Mouse (Mus musculus): ENCODE data around the gene Ccdc88c. TPM values are rescaled to one million over a fixed set of nuclear protein-coding genes. Genes with fewer than 3 reads are reported as not detected.

Ccdc88c gene
- total RNA-seq, 1 experiment from 2014 or later: 81.7 TPM

DNA sequence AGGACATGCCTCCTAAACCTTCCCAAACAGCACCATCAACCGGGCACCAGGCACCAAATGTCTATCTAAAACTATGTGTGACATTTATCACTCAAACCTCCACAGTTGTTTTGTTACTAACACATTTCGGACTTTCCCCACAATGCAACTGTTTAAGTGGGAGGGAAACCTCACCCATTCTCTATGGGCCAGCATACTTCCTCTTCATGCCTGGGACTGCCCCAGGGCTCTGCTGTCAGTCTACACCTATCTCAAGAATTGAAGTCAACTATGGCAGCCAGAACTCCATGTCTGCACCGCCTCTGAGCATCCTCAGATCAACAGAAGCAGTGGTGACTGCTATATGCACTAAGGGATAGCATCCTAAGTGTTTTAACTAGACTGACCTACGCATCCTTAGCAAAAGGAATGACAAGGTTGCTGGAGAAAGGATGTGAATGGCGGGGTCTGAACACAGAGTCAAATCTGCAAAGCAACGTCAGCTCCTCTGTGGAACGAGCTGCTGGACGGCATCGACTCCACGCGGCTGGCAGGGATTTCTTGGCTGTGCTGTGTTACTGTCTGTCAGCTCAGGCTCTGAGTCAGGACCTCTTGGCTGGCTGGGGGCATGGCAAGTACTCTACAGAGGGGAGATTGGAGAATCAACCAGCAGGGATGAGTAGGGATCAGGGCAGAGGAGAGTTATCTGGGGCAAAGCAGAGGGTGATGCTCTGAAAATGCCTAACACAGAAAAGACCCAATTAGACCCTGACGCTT, 23.0 kb downstream of the Ccdc88c start:
- peak; percentile 49 to 79; a peak in 3 of 4 replicates for ATAC-seq (replicated peaks in 1 of 2; ENCODE audit: insufficient read depth in 1 of 2, low FRiP score in 2 of 2, low TSS enrichment in 1 of 2, low read depth in 1 of 2, poor library complexity in 2 of 2, severe bottlenecking in 2 of 2)

DNA sequence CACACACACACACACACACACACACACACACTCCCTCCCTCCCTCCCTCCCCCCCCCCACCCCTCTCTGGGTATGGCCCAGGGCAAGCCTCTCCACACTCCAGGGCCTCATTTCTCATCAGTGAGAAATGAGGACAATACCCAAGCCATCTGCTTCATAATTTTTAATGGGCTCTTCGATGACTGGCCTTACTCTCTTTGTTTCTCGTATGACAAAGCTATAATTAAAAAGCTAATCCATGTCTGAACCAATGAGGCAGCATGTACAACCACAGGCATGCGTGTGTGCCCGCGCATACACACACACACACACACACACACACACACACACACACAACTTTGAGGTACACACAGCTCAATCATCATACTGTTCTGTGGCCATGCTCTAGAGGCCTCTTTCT, 23.9 kb downstream of the Ccdc88c start:
- ATAC-seq (replicated peaks in 1 of 2; ENCODE audit: insufficient read depth in 1 of 2, low FRiP score in 2 of 2, low TSS enrichment in 1 of 2, low read depth in 1 of 2, poor library complexity in 2 of 2, severe bottlenecking in 2 of 2): no peak

DNA sequence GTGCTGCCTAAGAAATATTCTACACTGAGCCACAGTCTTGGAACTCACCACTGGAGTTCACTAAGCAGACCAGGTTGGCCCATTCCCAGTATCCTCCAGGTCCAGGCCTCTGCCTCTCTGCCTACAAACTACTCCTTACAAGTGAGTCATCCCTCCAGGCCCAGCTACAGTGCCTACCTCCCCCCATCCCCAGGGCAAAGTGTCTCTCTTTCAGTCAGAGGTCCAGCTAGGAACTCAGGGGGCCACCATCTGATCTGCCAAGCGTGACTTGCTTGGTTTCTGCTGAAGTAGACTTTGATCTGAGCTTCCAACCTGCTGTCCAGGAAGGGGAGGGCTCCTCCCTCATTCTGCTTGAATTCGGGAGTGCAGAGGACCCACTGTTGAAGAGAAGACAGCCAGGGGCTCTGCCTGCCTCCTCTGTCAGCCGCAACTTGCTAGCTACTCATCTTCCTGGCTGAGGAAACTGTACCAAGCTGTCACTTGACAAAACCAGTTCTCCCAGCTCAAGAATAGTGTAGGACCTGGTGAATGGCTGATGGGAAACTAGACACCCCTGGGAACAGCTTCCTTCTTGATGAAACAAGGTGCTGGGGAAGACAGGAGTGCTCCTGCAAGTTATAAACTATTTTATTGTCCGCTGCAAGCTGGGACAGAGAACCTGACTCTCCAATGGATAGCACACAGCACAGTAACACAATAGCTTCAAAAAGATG, 25.9 kb downstream of the Ccdc88c start:
- ATAC-seq (replicated peaks in 1 of 2; ENCODE audit: insufficient read depth in 1 of 2, low FRiP score in 2 of 2, low TSS enrichment in 1 of 2, low read depth in 1 of 2, poor library complexity in 2 of 2, severe bottlenecking in 2 of 2): no peak

DNA sequence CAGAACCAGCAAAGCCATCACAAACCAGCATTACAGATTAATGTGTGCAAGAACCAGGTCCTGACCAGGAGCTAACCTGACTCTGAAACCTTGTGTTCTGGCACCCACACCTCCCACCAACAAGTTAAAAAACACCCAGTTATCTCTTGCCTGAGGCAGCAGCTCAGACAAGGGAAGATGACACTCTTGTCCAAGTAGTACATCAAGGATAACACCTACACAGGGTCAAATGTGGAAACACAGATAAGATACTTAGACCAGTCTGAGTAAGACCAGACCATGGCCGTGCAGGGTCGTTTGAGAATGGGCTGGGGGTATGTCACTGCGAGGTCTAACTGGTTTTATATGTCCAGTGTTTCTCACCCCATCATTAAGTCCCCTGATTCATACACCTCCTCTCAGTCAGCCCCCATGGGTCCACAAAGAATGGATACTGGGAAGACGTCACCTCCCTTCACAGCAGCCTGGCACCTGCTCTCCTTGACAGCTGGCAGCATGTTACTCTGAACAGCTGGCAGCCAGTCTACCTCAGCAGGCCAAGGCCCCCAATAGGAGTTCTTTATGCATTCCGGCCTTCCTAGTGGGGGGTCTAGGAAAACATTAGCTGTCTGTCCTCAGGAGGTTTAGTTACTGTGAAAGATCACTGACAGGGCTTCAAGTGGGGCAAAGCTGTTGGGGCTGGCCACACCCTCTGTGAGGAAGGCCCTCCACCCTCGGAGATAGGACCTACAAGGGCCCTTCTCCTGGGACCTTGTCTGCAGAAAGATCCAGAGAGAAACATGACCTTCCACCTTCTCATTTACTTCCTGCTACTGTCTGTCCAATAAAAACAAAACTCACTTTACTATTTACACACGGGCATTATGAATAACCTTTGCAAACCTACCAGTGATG, 29.5 kb downstream of the Ccdc88c start:
- ATAC-seq (replicated peaks in 1 of 2; ENCODE audit: insufficient read depth in 1 of 2, low FRiP score in 2 of 2, low TSS enrichment in 1 of 2, low read depth in 1 of 2, poor library complexity in 2 of 2, severe bottlenecking in 2 of 2): no peak

DNA sequence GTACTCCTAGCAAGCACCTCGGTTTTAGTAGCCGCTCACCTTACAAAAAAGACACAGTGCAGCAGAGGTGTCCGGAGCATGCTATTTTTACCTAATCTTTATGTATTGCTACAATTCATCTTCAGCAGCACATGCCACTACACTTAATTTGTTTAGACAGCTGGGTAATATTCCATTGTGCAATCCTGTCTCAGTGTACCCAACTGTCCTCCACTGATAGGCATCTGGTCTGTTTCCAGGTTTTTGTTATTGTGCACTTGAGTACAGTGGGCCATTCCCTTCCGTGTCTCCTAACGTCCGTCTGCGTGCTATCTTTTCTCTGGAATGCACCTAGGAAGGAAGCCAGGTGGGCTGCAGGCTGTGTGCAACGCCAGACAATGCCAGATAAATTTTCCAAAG, 30.3 kb downstream of the Ccdc88c start:
- ATAC-seq (replicated peaks in 1 of 2; ENCODE audit: insufficient read depth in 1 of 2, low FRiP score in 2 of 2, low TSS enrichment in 1 of 2, low read depth in 1 of 2, poor library complexity in 2 of 2, severe bottlenecking in 2 of 2): no peak

DNA sequence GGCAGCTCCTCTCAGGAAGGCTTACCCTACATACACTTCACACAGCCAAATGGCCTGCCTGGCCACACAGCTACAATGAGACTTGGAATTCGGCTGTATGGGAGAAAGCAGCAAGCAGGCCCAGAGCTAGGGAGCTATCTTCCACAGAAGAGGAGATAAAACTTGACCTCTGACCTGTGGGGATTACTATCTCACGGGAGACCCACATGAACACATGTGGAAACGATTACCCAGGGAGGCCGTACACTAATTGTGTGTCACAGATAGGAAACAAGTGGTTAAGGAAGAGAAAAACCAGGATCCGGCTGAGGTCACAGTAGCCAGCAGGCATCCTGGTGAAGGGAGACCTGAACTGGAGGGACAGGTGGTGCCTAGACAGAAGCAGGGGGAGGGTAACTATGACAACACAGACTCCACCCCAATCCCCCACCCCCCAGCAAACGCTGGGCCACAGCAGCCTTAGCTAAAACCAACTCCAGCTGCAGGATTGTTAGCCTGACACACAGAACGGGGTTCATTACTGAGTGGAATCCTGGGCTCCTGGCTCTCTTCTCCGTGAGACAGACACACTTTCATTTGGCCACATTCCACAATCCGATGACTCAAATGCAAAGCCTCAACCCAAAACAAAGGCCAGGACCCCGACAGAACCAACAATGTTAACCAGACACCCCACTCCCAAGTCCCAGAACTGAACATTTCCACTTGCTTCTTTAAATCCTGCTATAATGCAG, 30.9 kb downstream of the Ccdc88c start:
- ATAC-seq (replicated peaks in 1 of 2; ENCODE audit: insufficient read depth in 1 of 2, low FRiP score in 2 of 2, low TSS enrichment in 1 of 2, low read depth in 1 of 2, poor library complexity in 2 of 2, severe bottlenecking in 2 of 2): no peak

DNA sequence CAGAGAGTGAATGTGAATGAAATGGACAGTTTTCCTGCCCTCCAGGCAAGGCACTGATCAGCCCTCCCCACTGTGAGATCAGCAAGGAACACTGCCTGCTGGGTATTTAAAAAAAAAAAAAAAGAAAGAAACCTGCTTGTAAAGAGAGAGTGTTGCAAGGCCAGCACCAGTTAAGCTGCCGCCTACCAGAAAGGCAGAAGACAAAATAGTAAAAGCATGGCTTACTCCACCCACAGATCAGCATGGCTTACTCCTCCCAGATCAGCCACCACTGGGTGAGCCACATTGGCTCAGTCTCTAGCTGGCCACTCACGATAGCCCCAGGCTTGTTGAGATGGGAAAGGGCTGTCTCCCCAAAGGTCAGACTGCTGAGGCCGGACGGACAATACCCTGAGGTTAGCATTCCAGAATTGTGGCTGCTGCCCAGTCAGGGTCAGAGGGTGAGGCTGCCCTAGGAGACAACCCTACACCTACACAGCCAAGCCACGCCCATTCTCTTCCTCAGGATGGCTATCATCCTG, 32.4 kb downstream of the Ccdc88c start:
- ATAC-seq (replicated peaks in 1 of 2; ENCODE audit: insufficient read depth in 1 of 2, low FRiP score in 2 of 2, low TSS enrichment in 1 of 2, low read depth in 1 of 2, poor library complexity in 2 of 2, severe bottlenecking in 2 of 2): no peak

DNA sequence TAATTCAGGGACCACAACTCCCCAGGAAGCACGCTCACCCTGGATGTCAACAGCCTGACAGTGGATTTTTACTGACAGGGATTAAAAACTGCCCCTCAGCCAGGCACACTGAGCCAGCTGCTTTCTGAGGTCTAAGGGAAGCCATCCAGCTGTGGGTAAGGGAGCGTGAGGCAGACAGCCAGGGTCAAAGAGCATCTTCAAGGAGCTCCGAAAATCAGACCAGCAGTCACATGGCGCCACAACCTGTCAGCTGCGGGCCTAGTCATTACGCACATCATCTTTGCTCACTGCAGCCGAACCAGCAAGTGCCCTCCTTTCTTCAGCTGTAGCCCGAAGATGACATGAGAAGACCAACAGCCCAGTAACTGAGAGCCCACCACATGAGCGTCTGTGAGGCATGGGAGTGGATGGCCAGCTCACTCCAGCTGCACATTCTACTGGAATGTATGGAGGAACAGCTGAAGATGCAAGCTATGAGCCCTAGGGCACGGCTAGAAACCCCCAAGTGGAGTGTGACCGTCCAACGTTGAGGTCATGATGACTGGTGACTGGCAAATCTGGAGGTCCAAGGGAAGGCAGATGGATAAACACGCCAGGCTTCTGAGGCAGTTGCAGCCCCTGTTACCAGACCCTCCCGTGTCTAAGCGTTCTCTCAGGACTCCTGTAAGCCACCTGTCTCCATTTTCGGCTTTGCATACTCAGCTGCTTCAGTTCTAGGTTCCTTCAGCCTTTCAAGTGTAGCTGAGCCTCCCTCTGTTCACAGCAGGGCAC, 33.1 kb downstream of the Ccdc88c start:
- ATAC-seq (replicated peaks in 1 of 2; ENCODE audit: insufficient read depth in 1 of 2, low FRiP score in 2 of 2, low TSS enrichment in 1 of 2, low read depth in 1 of 2, poor library complexity in 2 of 2, severe bottlenecking in 2 of 2): no peak

DNA sequence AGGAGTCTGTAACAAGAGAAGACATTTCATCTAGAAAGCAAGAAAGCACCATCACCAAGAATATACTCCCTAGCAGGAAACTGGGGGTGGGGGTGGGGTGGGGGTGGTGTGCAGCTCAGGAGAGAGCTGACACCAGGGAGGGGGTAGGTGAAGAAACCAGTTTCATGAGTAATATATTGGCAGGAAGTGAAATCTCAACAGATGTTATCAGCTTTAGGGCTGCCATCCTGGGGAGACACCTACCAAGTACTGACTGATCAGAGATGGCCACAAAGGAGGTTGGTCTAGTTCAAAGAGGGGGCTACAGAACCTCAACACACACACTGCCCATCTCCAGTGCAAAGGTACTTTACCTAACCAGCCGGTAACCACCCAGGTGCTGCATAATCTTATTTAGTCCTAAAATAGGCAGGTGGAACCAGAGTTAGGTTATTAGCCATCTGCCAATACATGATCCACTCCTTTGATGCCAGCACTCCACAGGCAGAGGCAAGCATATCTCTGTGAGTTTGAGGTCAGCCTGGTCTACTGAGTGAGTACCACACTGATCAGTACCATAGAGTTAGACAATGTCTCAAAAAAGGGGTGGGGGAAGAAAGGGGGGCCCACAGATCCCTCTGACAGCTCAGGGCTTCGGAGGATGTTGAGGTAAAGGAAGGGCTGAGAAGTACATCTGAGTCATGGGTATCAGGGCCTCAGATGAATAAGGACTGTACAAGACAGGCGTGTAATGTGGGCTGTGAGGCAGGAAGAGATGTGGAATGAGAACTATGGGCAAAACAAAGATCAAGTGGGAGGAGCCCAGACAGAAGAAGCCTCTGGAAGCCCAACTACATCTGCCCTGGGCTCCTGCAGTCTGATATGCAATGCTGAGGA, 34.5 kb downstream of the Ccdc88c start:
- ATAC-seq (replicated peaks in 1 of 2; ENCODE audit: insufficient read depth in 1 of 2, low FRiP score in 2 of 2, low TSS enrichment in 1 of 2, low read depth in 1 of 2, poor library complexity in 2 of 2, severe bottlenecking in 2 of 2): no peak

DNA sequence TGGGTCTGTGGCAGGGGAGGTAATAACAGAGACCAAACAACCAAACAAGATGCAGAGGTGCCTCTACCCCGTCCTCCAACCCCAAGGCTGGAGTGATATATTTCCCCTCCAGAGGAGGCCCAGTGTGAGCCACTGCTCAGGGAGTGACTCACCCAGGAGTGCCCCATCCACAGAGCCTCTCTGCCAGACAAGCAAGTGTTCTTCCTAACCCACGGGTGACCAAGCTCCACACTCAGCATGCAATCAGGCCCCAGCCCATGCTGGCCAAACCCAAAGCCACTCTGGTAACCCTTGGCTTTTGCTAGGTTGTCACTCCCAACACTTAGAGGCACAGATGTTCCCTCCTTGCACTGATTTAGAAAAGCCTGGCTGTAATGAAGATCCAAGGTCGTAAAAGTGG, 35.7 kb downstream of the Ccdc88c start:
- no peak for ATAC-seq (replicated peaks in 1 of 2; ENCODE audit: insufficient read depth in 1 of 2, low FRiP score in 2 of 2, low TSS enrichment in 1 of 2, low read depth in 1 of 2, poor library complexity in 2 of 2, severe bottlenecking in 2 of 2)

DNA sequence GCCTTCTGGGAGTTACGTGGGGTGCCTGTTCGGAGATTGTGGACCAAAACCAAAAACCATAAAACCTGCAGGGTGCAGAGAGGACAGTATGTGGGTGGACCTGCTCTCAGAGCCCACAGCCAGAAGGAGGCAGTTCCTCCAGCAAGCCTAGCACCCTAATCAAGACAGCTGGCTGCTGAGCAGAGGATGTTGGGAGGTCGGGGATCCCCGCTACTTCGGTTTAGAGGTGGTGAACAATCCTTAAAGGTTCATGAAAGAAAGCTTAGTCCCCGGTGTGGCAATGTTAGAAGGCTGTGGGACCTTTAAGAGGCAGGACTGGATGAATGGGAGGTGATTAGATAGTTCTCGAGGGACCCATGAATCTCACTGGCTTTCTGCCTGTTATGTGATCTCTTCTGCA, 36.4 kb downstream of the Ccdc88c start:
- ATAC-seq (replicated peaks in 1 of 2; ENCODE audit: insufficient read depth in 1 of 2, low FRiP score in 2 of 2, low TSS enrichment in 1 of 2, low read depth in 1 of 2, poor library complexity in 2 of 2, severe bottlenecking in 2 of 2): no peak

DNA sequence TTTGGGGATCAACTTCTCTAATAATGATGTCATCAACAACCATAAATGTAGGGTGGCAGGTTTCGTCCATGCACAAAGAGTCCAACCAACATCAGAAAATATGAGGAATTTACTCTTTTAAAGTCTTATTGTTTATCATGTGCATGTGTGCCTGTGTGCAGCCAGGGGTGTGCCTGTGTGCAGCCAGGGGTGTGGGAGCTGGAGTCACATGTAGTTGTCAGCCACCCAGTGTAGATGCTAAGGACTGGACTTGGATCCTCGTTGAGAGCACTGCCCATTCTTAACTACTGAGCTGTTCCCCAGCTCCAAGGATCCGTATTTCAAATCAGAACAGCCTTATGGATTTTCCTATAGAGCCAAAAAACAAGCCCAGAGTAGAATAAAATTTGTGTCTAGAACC, 37.7 kb downstream of the Ccdc88c start:
- no peak for ATAC-seq (replicated peaks in 1 of 2; ENCODE audit: insufficient read depth in 1 of 2, low FRiP score in 2 of 2, low TSS enrichment in 1 of 2, low read depth in 1 of 2, poor library complexity in 2 of 2, severe bottlenecking in 2 of 2)

DNA sequence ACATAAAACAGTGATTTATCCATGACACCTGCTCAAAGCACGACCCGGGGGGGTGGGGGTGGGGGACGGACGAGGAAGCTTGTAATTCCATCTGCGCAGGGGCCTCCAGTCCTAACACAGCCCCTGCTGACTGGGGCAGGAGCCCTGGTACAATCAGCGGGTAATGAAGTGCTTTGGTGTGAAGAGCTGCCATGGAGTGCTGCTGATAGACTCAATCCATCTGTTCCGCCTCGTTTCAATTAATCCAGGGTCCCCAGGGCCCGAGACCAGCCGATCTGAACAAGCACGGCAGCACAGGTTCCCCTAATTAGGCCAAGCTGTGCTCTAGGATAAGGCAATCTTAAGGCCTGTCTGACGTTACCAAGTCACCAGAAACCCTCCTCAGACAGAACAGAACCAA, 38.6 kb downstream of the Ccdc88c start:
- ATAC-seq (replicated peaks in 1 of 2; ENCODE audit: insufficient read depth in 1 of 2, low FRiP score in 2 of 2, low TSS enrichment in 1 of 2, low read depth in 1 of 2, poor library complexity in 2 of 2, severe bottlenecking in 2 of 2): no peak

DNA sequence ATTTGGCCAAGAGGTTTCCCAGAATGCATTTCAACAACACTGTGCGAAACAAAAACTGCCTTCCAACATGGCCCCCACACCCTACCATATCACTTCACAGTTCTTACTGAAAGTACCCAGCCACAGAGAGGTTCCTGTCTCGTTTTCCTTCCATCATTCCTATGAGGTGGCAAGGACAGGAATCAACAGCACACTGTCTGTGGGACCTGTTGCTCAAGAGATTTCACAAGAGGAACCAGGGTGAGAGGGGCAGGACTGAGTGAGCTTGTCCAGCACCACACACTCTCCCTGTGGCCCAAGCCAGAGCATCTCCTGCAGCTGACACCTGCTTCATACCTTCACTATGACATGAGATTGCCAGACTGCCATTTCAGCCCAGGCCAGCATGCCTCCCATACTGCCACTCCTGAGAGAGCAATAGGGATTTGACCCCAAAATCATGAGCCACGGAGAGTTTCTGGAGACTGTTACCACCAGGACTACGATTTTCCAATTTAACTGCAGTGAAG, 39.0 kb downstream of the Ccdc88c start:
- ATAC-seq (replicated peaks in 1 of 2; ENCODE audit: insufficient read depth in 1 of 2, low FRiP score in 2 of 2, low TSS enrichment in 1 of 2, low read depth in 1 of 2, poor library complexity in 2 of 2, severe bottlenecking in 2 of 2): peak in 1 of 2 experiments; percentile 15; a peak in 1 of 4 replicates

DNA sequence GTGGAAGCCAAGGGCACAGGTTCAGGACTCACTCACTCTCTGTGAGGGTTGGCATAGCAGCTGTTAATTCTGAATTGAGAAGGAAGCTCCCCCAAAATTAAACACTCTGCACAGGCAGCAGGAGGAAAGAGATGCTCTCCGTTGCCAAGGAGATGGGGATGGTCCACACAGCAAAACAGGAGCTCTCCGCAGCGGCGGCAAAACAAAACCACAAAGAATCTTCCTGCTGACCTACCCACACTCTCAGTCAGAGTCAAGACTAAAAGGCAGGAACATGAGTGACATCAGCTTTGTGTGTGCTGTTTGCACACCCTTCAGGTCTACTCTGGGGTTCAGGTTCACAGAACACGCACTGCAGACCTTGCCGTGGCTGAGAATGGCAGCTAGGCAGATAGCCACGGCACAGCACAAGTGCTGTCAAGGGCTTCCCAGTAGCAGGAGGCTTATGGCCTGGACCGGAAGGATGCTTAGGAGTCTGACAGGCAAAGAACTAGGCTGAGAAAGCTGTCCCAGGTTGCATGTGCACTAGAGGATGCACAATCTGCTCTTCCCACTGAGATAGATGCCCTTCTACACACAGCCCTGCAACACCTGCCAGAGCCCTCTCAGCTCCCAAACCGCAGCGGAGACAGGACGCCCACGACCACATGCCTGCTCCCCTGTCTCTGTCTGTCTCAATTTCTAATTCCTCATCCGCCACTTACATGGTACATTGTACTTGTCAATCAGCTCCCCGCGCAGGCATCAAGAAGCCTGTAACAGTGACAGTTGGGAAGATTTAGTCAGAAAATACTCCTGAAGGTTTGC, 40.3 kb downstream of the Ccdc88c start:
- ATAC-seq (replicated peaks in 1 of 2; ENCODE audit: insufficient read depth in 1 of 2, low FRiP score in 2 of 2, low TSS enrichment in 1 of 2, low read depth in 1 of 2, poor library complexity in 2 of 2, severe bottlenecking in 2 of 2): no peak

Measured in hematopoietic stem cell, adult 5-6 weeks (primary cell).